Mouse (Mus musculus): ENCODE measurements around the gene Abhd4.

Abhd4 gene

GRCm38 (mm10) chr14:54284839-54285238, 30.9 kb downstream of the Abhd4 start, which contains the start of gene Olfr49:
Olfr49 (minus strand) TSS chr14:54284939.
- no peak for DNase-seq (ENCODE audit: low spot score)

- peak; percentile 19 for DNase-seq (ENCODE audit: low spot score)
Observed at GRCm38 (mm10) chr14:54300136-54300535, 46.1 kb downstream of the Abhd4 start.

- no peak for DNase-seq (ENCODE audit: low spot score)
Observed at GRCm38 (mm10) chr14:54300676-54301075, 46.7 kb downstream of the Abhd4 start.

- DNase-seq (ENCODE audit: low spot score) = no peak
Observed at GRCm38 (mm10) chr14:54311763-54312162, 57.8 kb downstream of the Abhd4 start.

All from ovary, postnatal 36 days (tissue).